Mouse (Mus musculus): Measurements from ENCODE around the gene 4930562C15Rik. TPM values are rescaled to one million over a fixed set of nuclear protein-coding genes. Genes with fewer than 3 reads are reported as not detected.
A peak's percentile ranks its signal among the peaks of the same experiment; 100 is the strongest.
"Not testable (repeated sequence)": the region's sequence is repeated elsewhere in the genome, so short reads cannot be mapped to it uniquely, and the experiment has no call there.

The 4930562C15Rik gene
- polyA plus RNA-seq, 1 experiment = not detected

DNA sequence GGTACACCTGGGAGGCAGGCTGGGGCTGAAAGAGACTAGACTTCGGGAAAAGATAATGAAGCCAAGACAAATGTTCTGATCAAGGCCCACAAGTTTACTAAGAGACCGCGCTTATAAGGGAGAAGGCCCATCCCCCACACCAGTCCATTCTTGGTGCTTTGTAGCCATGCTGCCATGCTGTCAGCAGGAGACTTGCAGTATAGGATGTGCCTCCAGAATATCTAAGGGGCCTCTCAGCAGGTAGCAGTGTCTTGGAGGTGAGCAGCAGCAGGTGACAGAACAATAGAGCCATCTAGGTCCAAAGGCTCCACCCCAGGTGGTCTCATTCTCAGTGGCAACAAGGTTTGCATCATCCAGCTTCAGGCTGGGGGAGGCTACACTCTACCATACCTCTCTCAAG, 16.9 kb upstream of the 4930562C15Rik start:
- H3K27ac ChIP-seq (ENCODE audit: insufficient read depth, low read depth, low read length) = no peak overlapping the region
- no peak for DNase-seq
- TF ChIP-seq CTCF (conservative IDR thresholded peaks at IDR 0.05; ENCODE audit: insufficient read depth, insufficient read length, low read depth, low read length) = no peak
- TF ChIP-seq POLR2A (IDR thresholded peaks at IDR 0.05; ENCODE audit: low read depth, low read length) = no peak
- H3K36me3 ChIP-seq (ENCODE audit: control insufficient read depth, insufficient read depth, low read length) = no peaks in the 10 kb centered on the region
- no peaks in the 10 kb centered on the region for H3K27me3 ChIP-seq (replicated peaks; ENCODE audit: control insufficient read depth, insufficient read depth, low read length)
- no peak overlapping the region for H3K4me3 ChIP-seq (ENCODE audit: insufficient read depth, low read depth, low read length)
- H3K4me1 ChIP-seq (ENCODE audit: control insufficient read depth, insufficient read depth, low read length) = no peaks in the 10 kb centered on the region
- 88% methylated on average over 3 of the region's 3 CpGs for WGBS

DNA sequence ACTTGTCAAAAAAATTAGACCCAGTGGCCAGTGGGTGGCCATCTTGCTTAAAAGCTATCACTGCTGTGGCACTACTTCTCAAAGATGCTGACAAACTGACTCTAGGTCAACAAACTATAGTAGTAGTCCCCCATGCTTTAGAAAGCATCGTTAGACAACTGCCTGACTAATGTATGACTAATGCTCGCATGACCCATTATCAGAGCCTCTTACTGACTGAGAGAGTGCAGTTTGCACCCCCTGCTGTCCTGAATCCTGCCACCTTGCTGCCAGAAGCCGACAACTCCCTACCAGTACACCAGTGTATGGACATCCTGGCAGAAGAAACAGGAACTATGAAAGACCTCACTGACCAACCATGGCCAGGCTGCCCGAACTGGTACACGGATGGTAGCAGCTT, 10.8 kb upstream of the 4930562C15Rik start:
- WGBS = 81% methylated on average over 5 of the region's 5 CpGs
- H3K4me1 ChIP-seq (ENCODE audit: control insufficient read depth, insufficient read depth, low read length); H3K27me3 ChIP-seq (replicated peaks; ENCODE audit: control insufficient read depth, insufficient read depth, low read length); H3K36me3 ChIP-seq (ENCODE audit: control insufficient read depth, insufficient read depth, low read length); H3K4me3 ChIP-seq (ENCODE audit: insufficient read depth, low read depth, low read length); DNase-seq; H3K27ac ChIP-seq (ENCODE audit: insufficient read depth, low read depth, low read length): not testable (repeated sequence)

DNA sequence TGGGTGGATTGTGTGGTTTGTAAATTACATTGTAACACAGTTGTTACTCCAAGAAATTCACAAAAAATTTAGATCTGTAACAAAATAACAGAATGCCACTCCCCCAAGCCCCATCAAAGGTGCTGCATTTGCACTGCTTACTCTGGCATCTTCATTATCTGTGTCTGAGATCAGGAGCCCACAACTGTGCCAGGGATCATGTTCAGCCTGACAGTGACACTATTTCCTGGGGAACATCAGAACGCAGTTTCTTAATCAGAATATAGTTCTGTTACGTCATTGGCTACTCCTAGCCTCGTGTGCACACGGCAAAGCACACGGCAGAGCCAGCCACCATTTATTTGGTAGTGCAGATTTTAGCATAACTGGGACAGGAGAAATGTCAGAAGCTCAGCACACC, 7.6 kb upstream of the 4930562C15Rik start:
- Histone ChIP-seq H3K4me3 (ENCODE audit: insufficient read depth, low read depth, low read length) (no peak overlapping the region), H3K27me3 (replicated peaks; ENCODE audit: control insufficient read depth, insufficient read depth, low read length) (no peaks in the 10 kb centered on the region), H3K27ac (ENCODE audit: insufficient read depth, low read depth, low read length) (no peak overlapping the region), H3K4me1 (ENCODE audit: control insufficient read depth, insufficient read depth, low read length) (no peaks in the 10 kb centered on the region), H3K36me3 (ENCODE audit: control insufficient read depth, insufficient read depth, low read length) (no peaks in the 10 kb centered on the region)
- TF ChIP-seq CTCF (conservative IDR thresholded peaks at IDR 0.05; ENCODE audit: insufficient read depth, insufficient read length, low read depth, low read length) = no peak
- no peak for TF ChIP-seq POLR2A (IDR thresholded peaks at IDR 0.05; ENCODE audit: low read depth, low read length)
- 93% methylated on average over 5 of the region's 5 CpGs for WGBS
- DNase-seq = no peak

DNA sequence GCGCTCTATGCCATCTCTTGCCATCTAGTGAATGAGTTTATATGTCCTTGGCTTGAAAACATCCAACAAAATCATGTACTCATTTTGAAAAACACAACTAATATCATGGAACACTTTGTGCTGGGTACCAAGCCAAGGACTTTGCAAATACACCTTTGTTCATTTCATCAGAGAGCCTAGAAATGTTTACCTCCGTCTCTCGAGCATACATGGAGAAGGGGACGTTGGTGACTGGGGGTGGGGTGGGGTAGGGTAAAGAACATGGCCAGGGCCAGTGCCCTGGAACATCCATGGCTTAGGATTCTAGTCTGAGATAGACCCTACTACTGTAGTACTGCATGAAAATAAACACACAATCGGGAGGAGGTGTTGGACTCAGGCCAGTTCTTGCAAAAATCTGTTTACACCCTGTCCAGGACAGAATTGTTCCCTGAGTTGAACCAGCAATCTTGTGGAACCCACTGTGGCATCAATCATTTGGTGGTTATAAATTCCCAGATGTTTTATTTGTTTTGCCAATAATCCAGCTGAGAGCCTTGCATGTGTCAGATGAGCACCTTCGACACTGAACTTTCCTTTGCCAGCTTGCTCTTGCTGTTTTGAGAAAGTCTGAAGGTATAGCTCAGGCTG, 5.8 kb upstream of the 4930562C15Rik start:
- WGBS = 76% methylated on average over 6 of the region's 6 CpGs
- no peak overlapping the region for H3K27ac ChIP-seq (ENCODE audit: insufficient read depth, low read depth, low read length)
- no peaks in the 10 kb centered on the region for H3K27me3 ChIP-seq (replicated peaks; ENCODE audit: control insufficient read depth, insufficient read depth, low read length)
- no peak overlapping the region for H3K4me3 ChIP-seq (ENCODE audit: insufficient read depth, low read depth, low read length)
- H3K4me1 ChIP-seq (ENCODE audit: control insufficient read depth, insufficient read depth, low read length) = no peaks in the 10 kb centered on the region
- H3K36me3 ChIP-seq (ENCODE audit: control insufficient read depth, insufficient read depth, low read length) = no peaks in the 10 kb centered on the region
- TF ChIP-seq POLR2A (IDR thresholded peaks at IDR 0.05; ENCODE audit: low read depth, low read length) = no peak
- no peak for TF ChIP-seq CTCF (conservative IDR thresholded peaks at IDR 0.05; ENCODE audit: insufficient read depth, insufficient read length, low read depth, low read length)
- no peak for DNase-seq

DNA sequence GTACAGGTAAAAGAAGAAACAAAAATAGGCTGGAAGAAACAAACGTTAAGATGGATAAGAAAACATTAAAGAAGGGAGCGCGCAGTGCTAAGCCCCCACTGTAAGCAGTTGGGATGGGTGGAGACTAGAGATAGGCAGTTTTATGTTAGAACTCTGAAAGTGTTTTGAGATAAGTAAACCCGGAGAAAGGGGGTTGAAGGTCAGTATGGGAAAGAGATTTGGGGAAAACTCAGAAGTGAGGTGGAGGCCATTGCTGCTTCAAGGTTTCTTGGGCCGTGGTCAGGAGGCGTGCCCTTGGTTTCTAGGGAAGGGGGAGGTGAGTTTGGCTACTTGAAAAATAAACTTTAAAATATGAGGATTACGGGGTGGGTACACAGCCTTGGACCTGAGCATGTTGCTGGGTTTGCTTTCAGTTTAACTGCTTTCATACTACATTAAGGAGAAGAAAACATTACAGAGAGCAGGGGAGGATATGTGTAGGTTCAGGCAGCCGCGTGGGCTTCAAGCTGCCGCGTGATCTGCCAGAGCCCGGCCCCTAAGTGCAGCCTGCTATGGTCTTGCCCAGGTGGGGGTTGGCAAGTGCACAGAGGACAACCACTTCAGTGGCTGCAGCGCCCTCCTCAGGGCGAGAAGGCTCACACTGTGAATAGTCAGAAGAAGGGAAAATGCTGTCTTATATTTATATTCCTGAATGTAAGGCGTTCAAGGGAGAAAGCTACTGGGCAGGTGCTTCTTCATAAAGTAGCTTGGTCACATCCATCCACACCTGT, 3.4 kb upstream of the 4930562C15Rik start:
- no peak for TF ChIP-seq POLR2A (IDR thresholded peaks at IDR 0.05; ENCODE audit: low read depth, low read length)
- peak; percentile 39; the same call in 1 of the 2 replicates for TF ChIP-seq CTCF (conservative IDR thresholded peaks at IDR 0.05; ENCODE audit: insufficient read depth, insufficient read length, low read depth, low read length)
- DNase-seq = no peak
- Histone ChIP-seq H3K4me1 (ENCODE audit: control insufficient read depth, insufficient read depth, low read length) (no peaks in the 10 kb centered on the region), H3K36me3 (ENCODE audit: control insufficient read depth, insufficient read depth, low read length) (no peaks in the 10 kb centered on the region), H3K27ac (ENCODE audit: insufficient read depth, low read depth, low read length) (no peak overlapping the region), H3K4me3 (ENCODE audit: insufficient read depth, low read depth, low read length) (no peak overlapping the region), H3K27me3 (replicated peaks; ENCODE audit: control insufficient read depth, insufficient read depth, low read length) (no peaks in the 10 kb centered on the region)
- 54% methylated on average over 15 of the region's 15 CpGs for WGBS

DNA sequence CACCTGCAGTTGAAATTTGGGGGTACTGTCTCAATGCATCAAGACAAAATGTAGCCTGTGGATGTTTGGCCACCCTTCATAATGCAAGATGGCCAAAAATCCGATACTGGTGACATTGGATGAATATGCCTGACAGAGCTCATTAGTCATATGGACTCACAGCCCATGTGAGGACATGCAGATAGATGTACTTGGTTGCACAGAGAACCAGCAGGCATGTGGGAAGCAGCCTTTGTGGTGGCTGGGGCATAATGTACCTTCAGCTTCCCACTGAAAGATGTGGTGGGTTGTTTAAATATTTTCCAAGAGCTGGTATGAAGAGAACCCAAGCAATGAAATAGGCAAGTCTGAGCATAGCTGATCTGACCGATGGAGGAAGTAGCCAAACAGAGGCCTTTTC, 1.4 kb upstream of the 4930562C15Rik start:
- no peaks in the 10 kb centered on the region for H3K36me3 ChIP-seq (ENCODE audit: control insufficient read depth, insufficient read depth, low read length)
- 79% methylated on average over 2 of the region's 2 CpGs for WGBS
- H3K4me3 ChIP-seq (ENCODE audit: insufficient read depth, low read depth, low read length) = no peak overlapping the region
- TF ChIP-seq CTCF (conservative IDR thresholded peaks at IDR 0.05; ENCODE audit: insufficient read depth, insufficient read length, low read depth, low read length) (no peak), POLR2A (IDR thresholded peaks at IDR 0.05; ENCODE audit: low read depth, low read length) (no peak)
- H3K4me1 ChIP-seq (ENCODE audit: control insufficient read depth, insufficient read depth, low read length) = no peaks in the 10 kb centered on the region
- no peak for DNase-seq
- no peaks in the 10 kb centered on the region for H3K27me3 ChIP-seq (replicated peaks; ENCODE audit: control insufficient read depth, insufficient read depth, low read length)
- H3K27ac ChIP-seq (ENCODE audit: insufficient read depth, low read depth, low read length) = no peak overlapping the region

DNA sequence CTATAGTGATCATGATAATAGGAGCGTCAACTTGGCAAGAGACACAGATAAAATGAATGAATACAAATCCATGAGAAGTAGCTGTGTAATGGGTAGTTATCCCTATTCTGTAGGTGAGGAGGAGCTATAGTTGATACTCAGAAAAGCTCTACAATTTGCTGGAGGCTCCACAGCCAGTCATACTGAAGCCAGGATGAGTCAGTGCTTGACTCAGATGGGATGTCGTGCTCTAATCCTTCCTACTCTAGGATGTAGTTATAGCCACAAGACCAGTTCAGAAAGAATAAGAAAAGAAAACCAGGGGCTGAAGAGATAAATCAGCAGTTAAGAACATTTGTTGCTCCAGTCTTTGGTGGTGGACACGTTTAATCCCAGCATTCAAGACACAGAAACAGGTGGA, 2.4 kb downstream of the 4930562C15Rik start:
- DNase-seq = no peak
- 80% methylated on average over 3 of the region's 3 CpGs for WGBS
- no peaks in the 10 kb centered on the region for H3K36me3 ChIP-seq (ENCODE audit: control insufficient read depth, insufficient read depth, low read length)
- TF ChIP-seq POLR2A (IDR thresholded peaks at IDR 0.05; ENCODE audit: low read depth, low read length) (no peak), CTCF (conservative IDR thresholded peaks at IDR 0.05; ENCODE audit: insufficient read depth, insufficient read length, low read depth, low read length) (no peak)
- no peaks in the 10 kb centered on the region for H3K27me3 ChIP-seq (replicated peaks; ENCODE audit: control insufficient read depth, insufficient read depth, low read length)
- H3K4me3 ChIP-seq (ENCODE audit: insufficient read depth, low read depth, low read length) = no peak overlapping the region
- H3K27ac ChIP-seq (ENCODE audit: insufficient read depth, low read depth, low read length) = no peak overlapping the region
- H3K4me1 ChIP-seq (ENCODE audit: control insufficient read depth, insufficient read depth, low read length) = no peaks in the 10 kb centered on the region

All from kidney, adult 2 months (tissue).